Mouse (Mus musculus) intestine, embryonic 14.5 days (tissue): Measurements from ENCODE around the gene Tpp1. TPM values are rescaled to one million over a fixed set of nuclear protein-coding genes. Genes with fewer than 3 reads are reported as not detected.

Experiments used
- ATAC-seq: fragments of 200-750 bp; cut with Nextera tagmentation; replicated peaks from 2 replicates; pipeline ENCODE4 v1.8.0; 2017; ENCODE audit warnings: low read depth, moderate number of reproducible peaks, moderate TSS enrichment, moderate library complexity; ENCODE audit not compliant: low FRiP score, low TSS enrichment
- DNase-seq: peaks from one replicate; pipeline ENCODE4 v3.0.0-alpha.2; 2018; ENCODE audit warnings: low spot score
- H3K27ac ChIP-seq: fragments of 300-500 bp; sonication (generic); 2 replicates; pipeline ENCODE4 v1.5.1; 2014; ENCODE audit warnings: low read depth, mild to moderate bottlenecking, control low read depth
- H3K27me3 ChIP-seq: fragments of 300-500 bp; sonication (generic); replicated peaks from 2 replicates; pipeline ENCODE4 v1.6.1; 2014; ENCODE audit warnings: low read length, control low read depth; ENCODE audit not compliant: control insufficient read depth, insufficient read depth
- H3K36me3 ChIP-seq: fragments of 300-500 bp; sonication (generic); 2 replicates; pipeline ENCODE4 v1.6.1; 2014; ENCODE audit warnings: low read length, control low read depth; ENCODE audit not compliant: control insufficient read depth, insufficient read depth
- H3K4me1 ChIP-seq: fragments of 300-500 bp; sonication (generic); replicated peaks from 2 replicates; pipeline ENCODE4 v1.6.1; 2014; ENCODE audit warnings: low read length, control low read depth, mixed read lengths; ENCODE audit not compliant: control insufficient read depth, insufficient read depth
- H3K4me2 ChIP-seq: fragments of 300-500 bp; sonication (generic); 2 replicates; pipeline ENCODE4 v1.6.1; 2014; ENCODE audit warnings: low read length
- H3K4me3 ChIP-seq: fragments of 300-500 bp; sonication (generic); 2 replicates; pipeline ENCODE4 v1.5.1; 2014; ENCODE audit warnings: low read depth, low read length, control low read depth, mixed read lengths
- H3K9ac ChIP-seq: fragments of 300-500 bp; sonication (generic); 2 replicates; pipeline ENCODE4 v1.6.1; 2014; ENCODE audit warnings: mild to moderate bottlenecking, low read length
- H3K9me3 ChIP-seq: fragments of 300-500 bp; sonication (generic); 2 replicates; pipeline ENCODE4 v1.6.1; 2016; ENCODE audit warnings: low read length, control low read depth; ENCODE audit not compliant: control insufficient read depth
- WGBS: fragments of 180-500 bp; shearing (Covaris S2); extraction: QIAGEN DNeasy Blood & Tissue Kit; methylation state at CpG from one replicate; pipeline ENCODE4 v1.1.7; 2014; 5-methylcytosine and 5-hydroxymethylcytosine counted together
- polyA plus RNA-seq: library from polyadenylated mRNA; unstranded; fragments of >200 nt; fragmentation: Nextera tagmentation; extraction: Ambion mirVana; gene quantifications from 2 replicates; pipeline ENCODE4 v1.2.1, GENCODE M21; 2014

The Tpp1 gene
- polyA plus RNA-seq, 1 experiment from 2014 or later, result 74.1 TPM

- H3K4me1 ChIP-seq, result peaks cover 30% of the 10 kb centered on the region
- ATAC-seq (no peak), DNase-seq (no peak)
- no peak overlapping the region for H3K27ac ChIP-seq
- no peaks in the 10 kb centered on the region for H3K9me3 ChIP-seq
- WGBS, result 29% methylated on average over 4 of the region's 4 CpGs
- H3K36me3 ChIP-seq, result peaks cover 27% of the 10 kb centered on the region
- no peaks in the 10 kb centered on the region for H3K27me3 ChIP-seq
- H3K4me2 ChIP-seq, result peak overlapping the region; percentile 31
- H3K9ac ChIP-seq, result no peak overlapping the region
- H3K4me3 ChIP-seq, result no peak overlapping the region
These were observed 32.5 kb upstream of the Tpp1 start for GRCm38 (mm10) chr7:105784556-105784955.

- Histone ChIP-seq H3K9me3 (no peaks in the 10 kb centered on the region), H3K9ac (no peak overlapping the region), H3K4me1 (peaks cover 35% of the 10 kb centered on the region), H3K27ac (no peak overlapping the region), H3K36me3 (peaks cover 27% of the 10 kb centered on the region), H3K4me2 (no peak overlapping the region), H3K4me3 (no peak overlapping the region), H3K27me3 (no peaks in the 10 kb centered on the region)
- 52% methylated on average over 4 of the region's 4 CpGs for WGBS
- DNase-seq, result no peak
- ATAC-seq, result no peak
These were observed 31.8 kb upstream of the Tpp1 start for GRCm38 (mm10) chr7:105783861-105784260.

- H3K4me3 ChIP-seq, result peak overlapping the region; percentile 25
- H3K9me3 ChIP-seq, result no peaks in the 10 kb centered on the region
- WGBS, result 14% methylated on average over 4 of the region's 4 CpGs
- peak overlapping the region; percentile 96 for H3K27ac ChIP-seq
- H3K9ac ChIP-seq, result peak overlapping the region; percentile 34
- H3K36me3 ChIP-seq, result peaks cover 27% of the 10 kb centered on the region
- DNase-seq (peak; percentile 68), ATAC-seq (peak; percentile 83)
- peak overlapping the region; percentile 54 for H3K4me2 ChIP-seq
- no peaks in the 10 kb centered on the region for H3K27me3 ChIP-seq
- peaks cover 35% of the 10 kb centered on the region for H3K4me1 ChIP-seq
These were observed 26.7 kb upstream of the Tpp1 start for GRCm38 (mm10) chr7:105778553-105779265.

GRCm38 (mm10) chr7:105777797-105778552 lies 25.9 kb upstream of the Tpp1 start:
- ATAC-seq (peak; percentile 82), DNase-seq (peak; percentile 80)
- Histone ChIP-seq H3K4me2 (peak overlapping the region; percentile 54), H3K36me3 (peaks cover 28% of the 10 kb centered on the region), H3K4me3 (peak overlapping the region; percentile 25), H3K27me3 (no peaks in the 10 kb centered on the region), H3K9ac (peak overlapping the region; percentile 34), H3K9me3 (no peaks in the 10 kb centered on the region), H3K4me1 (peaks cover 35% of the 10 kb centered on the region), H3K27ac (peak overlapping the region; percentile 96)
- 19% methylated on average over 13 of the region's 13 CpGs for WGBS

GRCm38 (mm10) chr7:105777316-105777715 lies 25.3 kb upstream of the Tpp1 start:
- 91% methylated on average over 1 of the region's 1 CpGs for WGBS
- H3K4me2 ChIP-seq, result peak overlapping the region; percentile 54
- peak overlapping the region; percentile 34 for H3K9ac ChIP-seq
- H3K27me3 ChIP-seq, result no peaks in the 10 kb centered on the region
- DNase-seq, result no peak
- H3K4me1 ChIP-seq, result peaks cover 35% of the 10 kb centered on the region
- H3K4me3 ChIP-seq, result peak overlapping the region; percentile 25
- peaks cover 34% of the 10 kb centered on the region for H3K36me3 ChIP-seq
- no peak for ATAC-seq
- no peaks in the 10 kb centered on the region for H3K9me3 ChIP-seq
- H3K27ac ChIP-seq, result peak overlapping the region; percentile 96

- no peak for DNase-seq
- Histone ChIP-seq H3K36me3 (peaks cover 37% of the 10 kb centered on the region), H3K4me2 (no peak overlapping the region), H3K9me3 (no peaks in the 10 kb centered on the region), H3K27ac (no peak overlapping the region), H3K27me3 (no peaks in the 10 kb centered on the region), H3K4me1 (peaks cover 35% of the 10 kb centered on the region), H3K4me3 (no peak overlapping the region), H3K9ac (no peak overlapping the region)
- ATAC-seq, result no peak
- WGBS, result 88% methylated on average over 2 of the region's 2 CpGs
These were observed 24.0 kb upstream of the Tpp1 start for GRCm38 (mm10) chr7:105776026-105776425.

- H3K9me3 ChIP-seq, result no peaks in the 10 kb centered on the region
- ATAC-seq, result no peak
- H3K27ac ChIP-seq, result no peak overlapping the region
- no peak overlapping the region for H3K4me3 ChIP-seq
- no peak for DNase-seq
- 0 out of 2 replicates have a peak overlapping the region, but pooled peaks have one; percentile 2 for H3K4me2 ChIP-seq
- peaks cover 41% of the 10 kb centered on the region for H3K36me3 ChIP-seq
- no peaks in the 10 kb centered on the region for H3K27me3 ChIP-seq
- 51% methylated on average over 8 of the region's 8 CpGs for WGBS
- peaks cover 35% of the 10 kb centered on the region for H3K4me1 ChIP-seq
- H3K9ac ChIP-seq, result no peak overlapping the region
These were observed 22.6 kb upstream of the Tpp1 start for GRCm38 (mm10) chr7:105774661-105775060.

- 76% methylated on average over 5 of the region's 5 CpGs for WGBS
- no peak overlapping the region for H3K9ac ChIP-seq
- no peak overlapping the region for H3K4me3 ChIP-seq
- no peak overlapping the region for H3K27ac ChIP-seq
- H3K36me3 ChIP-seq, result peaks cover 44% of the 10 kb centered on the region
- H3K27me3 ChIP-seq, result no peaks in the 10 kb centered on the region
- ATAC-seq (no peak), DNase-seq (no peak)
- no peak overlapping the region for H3K4me2 ChIP-seq
- peaks cover 32% of the 10 kb centered on the region for H3K4me1 ChIP-seq
- no peaks in the 10 kb centered on the region for H3K9me3 ChIP-seq
These were observed 21.0 kb upstream of the Tpp1 start for GRCm38 (mm10) chr7:105773041-105773440.
